Mouse (Mus musculus) layer of hippocampus, postnatal 10 days (tissue): ENCODE measurements at regions not wholly inside any gene's neighbourhood (a gene's known extent, or its start where the extent isn't known, plus 50 kb on each side); places are given as distances from the start of the nearest gene placed in this dataset.
A peak's percentile ranks its signal among the peaks of the same experiment; 100 is the strongest.

ENCODE experiments used
- DNase-seq, 2 experiments: peaks; one replicate each; pipeline ENCODE4 v3.0.0; 2021; ENCODE audit warnings: low spot score in 2 of 2

GRCm38 (mm10) chr2:178542032-178542431, 111.7 kb downstream of the Cdh26 start:
- DNase-seq, result peak; percentile 44 to 60

- DNase-seq, result no peak
Observed at GRCm38 (mm10) chr2:178544411-178544810, 114.1 kb downstream of the Cdh26 start.

DNA sequence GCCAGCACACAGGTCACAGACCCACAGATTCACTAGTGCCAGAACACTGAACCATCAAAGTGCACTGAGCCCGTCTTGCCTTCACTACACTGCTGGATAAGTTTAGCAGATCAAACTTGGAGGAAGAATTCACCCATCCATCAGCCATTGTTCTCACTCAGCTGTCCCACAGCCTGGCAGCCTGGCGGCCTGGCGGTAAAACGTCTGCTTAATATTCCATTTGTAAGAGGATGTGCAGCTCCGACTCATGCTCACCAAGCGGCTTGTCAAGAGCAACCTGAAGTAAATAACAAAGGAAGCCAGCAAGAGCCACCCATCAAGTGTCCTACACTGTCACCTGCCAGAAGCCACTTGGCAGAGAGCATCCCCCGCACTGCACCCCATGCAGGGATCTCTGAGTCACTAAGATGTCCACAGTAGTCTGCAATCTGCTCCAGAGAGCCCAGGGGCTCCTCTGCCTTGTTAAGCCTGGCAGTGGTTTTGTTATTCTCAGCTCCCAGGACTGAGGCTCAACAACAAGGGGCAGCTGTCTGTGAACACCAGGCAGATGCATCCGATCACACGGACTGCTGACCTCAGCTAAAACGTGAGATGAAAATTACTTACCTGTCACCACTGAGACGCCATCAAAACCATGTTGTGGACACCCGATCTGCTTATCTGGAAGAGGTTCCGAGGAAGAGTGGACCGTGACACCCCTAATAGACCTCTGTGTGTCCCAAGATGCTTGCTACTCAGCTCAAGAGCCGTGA, 115.4 kb downstream of the Cdh26 start:
- DNase-seq, result no peak

- no peak for DNase-seq
Observed at GRCm38 (mm10) chr2:178546353-178546720, 116.0 kb downstream of the Cdh26 start.

GRCm38 (mm10) chr2:178546888-178547287, 116.6 kb downstream of the Cdh26 start:
- no peak for DNase-seq

GRCm38 (mm10) chr2:178548937-178549336, 118.6 kb downstream of the Cdh26 start:
- no peak for DNase-seq

DNA sequence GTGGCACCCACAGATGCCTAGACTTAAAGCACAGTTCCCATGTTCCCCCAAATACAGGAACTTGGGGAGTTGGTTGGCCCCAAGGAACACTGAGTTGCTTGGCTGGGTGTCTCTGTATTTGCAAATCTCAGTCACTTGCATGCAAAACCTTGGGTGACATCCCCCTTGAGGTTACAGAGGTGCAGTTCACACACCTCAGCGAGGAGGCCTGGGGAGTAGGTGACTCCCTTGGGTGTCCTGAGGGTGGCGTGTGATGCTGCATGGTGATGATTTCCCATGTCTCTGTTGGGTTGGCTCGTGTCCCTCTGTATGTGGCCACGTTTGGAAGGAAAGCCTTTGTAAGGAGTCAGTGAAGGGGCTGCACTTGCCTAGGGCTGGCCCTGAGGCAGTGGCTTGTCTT, 123.4 kb downstream of the Cdh26 start:
- DNase-seq, result no peak

- no peak for DNase-seq
Observed at GRCm38 (mm10) chr2:178555692-178556340, 125.5 kb downstream of the Cdh26 start.

DNA sequence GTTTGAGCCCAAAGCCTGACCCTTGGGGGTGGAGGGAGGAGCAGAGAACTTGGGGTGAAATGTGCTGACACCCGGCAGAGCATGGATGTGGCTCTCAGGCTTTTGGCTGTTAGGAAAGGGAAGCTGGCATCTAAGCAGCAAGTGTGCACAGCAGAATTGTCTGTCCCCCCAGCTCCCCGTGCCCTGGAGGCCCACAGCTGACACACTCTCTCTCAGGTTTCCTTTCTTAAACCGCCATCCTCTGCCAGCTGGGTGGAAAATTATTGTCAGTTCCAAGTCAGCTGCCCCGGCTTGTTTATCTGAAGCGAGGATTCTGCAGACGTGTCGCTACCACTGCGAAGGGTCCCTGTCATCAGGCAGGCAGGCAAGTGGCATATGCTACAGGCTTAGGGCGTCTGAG, 127.6 kb downstream of the Cdh26 start:
- no peak for DNase-seq

GRCm38 (mm10) chr2:178563287-178563686, 133.0 kb downstream of the Cdh26 start:
- DNase-seq, result no peak

GRCm38 (mm10) chr2:178565368-178565818, 135.1 kb downstream of the Cdh26 start:
- DNase-seq, result peak in 1 of 2 experiments; percentile 38

DNA sequence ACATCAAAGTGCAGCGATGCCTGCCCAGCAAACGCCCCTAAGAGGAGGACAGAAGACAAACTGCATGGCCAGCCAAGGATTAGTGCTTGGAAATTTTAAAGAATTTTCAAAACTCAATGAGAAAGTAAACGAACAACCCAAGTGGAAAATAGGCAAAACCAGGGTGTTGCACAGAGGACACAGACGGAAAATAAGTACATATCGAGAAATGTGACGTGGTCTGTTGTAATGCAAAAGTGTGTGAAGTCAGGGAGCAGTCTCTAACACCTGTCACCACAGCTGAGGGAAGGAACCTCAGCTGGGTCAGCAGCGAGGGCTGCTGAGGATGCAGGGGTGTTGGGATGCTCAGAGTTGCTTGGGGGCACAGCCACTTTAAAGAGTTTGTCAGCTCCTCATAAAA, 137.2 kb downstream of the Cdh26 start:
- DNase-seq, result no peak

- no peak for DNase-seq
Observed at GRCm38 (mm10) chr2:178572301-178572700, 142.0 kb downstream of the Cdh26 start.

DNA sequence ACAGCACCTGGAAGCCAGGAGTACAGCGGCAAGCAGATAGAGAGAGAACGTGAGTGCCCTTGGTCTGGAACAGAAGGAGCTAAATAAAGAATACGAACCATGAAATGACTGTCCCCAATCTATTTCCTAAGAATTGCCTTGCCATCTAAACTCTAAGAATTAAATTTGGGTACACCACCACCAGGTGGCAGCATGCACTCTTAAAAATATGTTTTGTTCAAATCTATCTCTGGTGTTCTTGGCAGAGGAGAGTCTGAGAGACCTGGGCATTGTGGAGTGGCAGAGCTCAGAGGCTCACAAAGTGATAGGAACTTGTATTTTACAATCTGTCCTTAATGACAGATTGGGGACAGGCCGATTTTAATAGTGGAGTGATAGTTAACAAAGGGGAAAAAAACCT, 144.5 kb downstream of the Cdh26 start:
- DNase-seq, result peak; percentile 75 to 81

DNA sequence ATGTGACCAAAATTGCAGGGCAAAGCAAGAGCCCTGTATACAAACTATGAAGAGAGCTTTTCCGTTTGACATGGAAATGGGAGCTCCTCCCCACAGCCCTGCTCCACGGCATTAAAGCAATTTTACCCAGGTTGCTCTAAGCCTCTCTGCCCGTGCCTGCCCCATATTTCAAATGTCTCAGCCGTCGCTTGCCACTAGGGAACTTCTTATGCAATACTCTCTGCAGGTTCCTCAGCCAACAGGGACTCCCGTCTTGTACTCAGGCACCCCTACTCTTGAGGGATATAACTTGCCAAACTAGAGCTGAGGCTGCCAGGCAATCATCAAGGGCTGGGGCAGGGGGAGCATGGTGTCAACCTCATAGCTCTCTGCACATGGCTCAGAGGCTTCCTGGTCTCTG, 145.1 kb downstream of the Cdh26 start:
- DNase-seq, result no peak

DNA sequence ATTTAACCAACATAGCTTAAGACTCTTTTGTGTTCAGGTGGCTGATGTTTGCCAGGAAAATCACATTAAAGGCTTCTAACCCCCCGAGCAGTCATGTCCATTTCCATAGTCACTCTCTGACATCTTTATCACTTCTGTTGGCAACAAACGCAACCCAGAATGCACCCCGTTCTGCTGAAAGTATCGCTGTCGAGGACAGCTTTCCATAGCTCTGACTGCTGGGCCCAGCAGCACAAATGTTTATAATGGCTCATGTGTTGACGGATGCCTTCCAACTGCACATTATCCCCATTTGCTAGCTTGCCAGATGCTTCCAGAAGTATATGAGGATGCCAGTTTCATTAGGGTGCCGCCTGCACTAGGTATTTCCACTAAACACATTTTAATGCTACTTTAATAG, 145.7 kb downstream of the Cdh26 start:
- DNase-seq, result no peak

DNA sequence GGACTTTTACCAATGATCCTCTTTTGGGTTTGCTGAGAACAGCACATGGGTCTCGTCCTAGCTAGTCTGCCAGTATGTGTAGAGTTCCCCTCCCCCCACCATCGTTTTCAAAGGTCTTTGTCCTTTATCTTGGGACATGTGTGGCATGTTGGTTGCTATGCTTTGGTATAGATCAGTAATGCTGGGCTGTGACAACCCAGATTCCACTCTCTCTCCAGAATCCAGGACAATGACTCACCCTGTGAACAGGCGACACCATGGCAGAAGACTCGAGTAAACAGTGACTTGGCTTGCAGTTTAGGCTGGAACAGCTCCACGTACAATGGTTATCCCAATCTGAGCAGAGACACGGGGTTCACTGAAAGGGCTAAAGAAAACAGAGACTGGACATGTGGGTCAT, 149.2 kb downstream of the Cdh26 start:
- no peak for DNase-seq

DNA sequence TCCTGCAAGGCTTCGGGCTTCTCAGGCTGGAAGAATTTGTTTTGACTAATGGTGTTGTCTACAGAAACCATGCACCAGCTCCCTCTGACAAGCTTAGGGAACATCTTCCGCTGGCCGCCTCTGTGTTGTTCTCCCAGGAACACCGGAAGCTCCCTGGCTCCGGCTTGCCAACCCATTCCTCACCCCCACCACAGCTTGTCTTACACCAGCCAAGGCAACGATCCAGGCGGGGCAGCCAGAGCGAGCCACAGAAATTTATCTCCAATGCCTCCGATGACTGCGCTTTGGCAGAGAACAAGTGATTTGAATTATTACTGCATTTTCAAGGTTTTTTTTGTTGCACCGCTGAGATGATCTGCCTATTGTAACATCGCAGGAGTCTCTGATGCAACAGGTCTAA, 151.0 kb downstream of the Cdh26 start:
- DNase-seq, result peak in 1 of 2 experiments; percentile 36

GRCm38 (mm10) chr2:178584970-178585566, 154.7 kb downstream of the Cdh26 start:
- no peak for DNase-seq

DNA sequence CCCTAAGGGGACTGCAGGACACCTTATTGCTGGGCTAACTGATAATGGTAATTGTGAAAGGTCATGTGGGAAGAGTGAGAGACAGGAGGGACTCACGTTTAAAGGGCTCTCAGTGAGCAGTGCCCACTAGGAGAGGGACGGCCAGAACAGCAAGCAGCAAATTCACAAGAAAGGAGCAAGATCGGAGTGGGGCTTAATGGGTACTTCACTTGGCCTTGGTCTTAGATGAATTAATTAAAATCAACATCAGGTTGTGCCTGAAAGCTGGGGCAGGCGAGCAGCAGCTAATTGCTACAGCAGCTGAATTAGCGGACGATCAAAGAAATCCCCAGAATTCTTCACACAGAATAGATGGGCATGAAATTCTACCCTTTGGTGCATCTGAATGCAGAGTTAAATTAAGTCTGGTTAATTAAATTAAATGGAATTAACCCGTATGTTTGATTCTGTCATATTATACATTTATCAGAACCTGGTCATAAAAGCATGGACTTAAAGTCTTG, 156.9 kb downstream of the Cdh26 start:
- no peak for DNase-seq

- no peak for DNase-seq
Observed at GRCm38 (mm10) chr2:178593743-178594142, 163.4 kb downstream of the Cdh26 start.

GRCm38 (mm10) chr2:178594177-178594576, 163.8 kb downstream of the Cdh26 start:
- DNase-seq, result peak in 1 of 2 experiments; percentile 20
